Mouse (Mus musculus) CH12.LX (cell line): ENCODE measurements around the gene Ogfod2. TPM values are rescaled to one million over a fixed set of nuclear protein-coding genes. Genes with fewer than 3 reads are reported as not detected.

ENCODE experiments used
- DNase-seq: peaks from one replicate; pipeline ENCODE4 v3.0.0-alpha.2; 2013; ENCODE audit errors: extremely low read depth
- H3K27ac ChIP-seq: 2 replicates; pipeline ENCODE4 v1.5.1; 2012; ENCODE audit warnings: low read depth, mild to moderate bottlenecking, control low read depth, moderate library complexity; ENCODE audit not compliant: insufficient read depth
- H3K27me3 ChIP-seq: replicated peaks from 2 replicates; pipeline ENCODE3; 2012; ENCODE audit warnings: inconsistent platforms
- H3K36me3 ChIP-seq, 2 experiments: replicated peaks in 1 of 2; 2 replicates each; pipeline versions ENCODE3 to v1.6.1; 2012; ENCODE audit warnings: inconsistent platforms in 1 of 2, low read length in 1 of 2, mild to moderate bottlenecking in 1 of 2, mixed read lengths in 1 of 2, moderate library complexity in 1 of 2; ENCODE audit not compliant: control insufficient read depth in 1 of 2, insufficient read depth in 1 of 2
- H3K4me1 ChIP-seq, 2 experiments: 2 replicates each; pipeline ENCODE4 v1.6.1; 2012; ENCODE audit warnings: inconsistent platforms in 1 of 2, moderate library complexity in 1 of 2; ENCODE audit not compliant: insufficient read depth in 2 of 2, control insufficient read depth in 1 of 2
- H3K4me2 ChIP-seq: 2 replicates; pipeline ENCODE4 v1.6.1; 2012; ENCODE audit warnings: low read depth, mild to moderate bottlenecking, control low read depth; ENCODE audit not compliant: poor library complexity, insufficient read depth, severe bottlenecking
- H3K4me3 ChIP-seq, 3 experiments: fragments of 150-350 bp in 1 of 3; sonication (generic) in 1 of 3; replicated peaks in 1 of 3; 2 replicates each; pipeline versions ENCODE3 to v1.5.1; 2011 to 2012; ENCODE audit warnings: low read depth in 2 of 3, low read length in 2 of 3, mild to moderate bottlenecking in 2 of 3, moderate library complexity in 2 of 3, control low read depth in 1 of 3, improper control_type of control experiment in 1 of 3, inconsistent platforms in 1 of 3, mixed read lengths in 1 of 3; ENCODE audit not compliant: poor library complexity in 1 of 3
- H3K79me2 ChIP-seq: replicated peaks from 2 replicates; pipeline ENCODE4 v1.6.1; 2012; ENCODE audit warnings: mild to moderate bottlenecking, moderate library complexity; ENCODE audit not compliant: control insufficient read depth, poor library complexity, insufficient read depth, severe bottlenecking; ENCODE audit errors: extremely low read depth
- H3K9ac ChIP-seq: 2 replicates; pipeline ENCODE4 v1.6.1; 2012; ENCODE audit warnings: low read depth, mild to moderate bottlenecking, control low read depth, moderate library complexity; ENCODE audit not compliant: insufficient read depth
- H3K9me3 ChIP-seq: replicated peaks from 2 replicates; pipeline ENCODE3; 2012; ENCODE audit warnings: low read length, inconsistent platforms, mixed read lengths
- BHLHE40 ChIP-seq: IDR thresholded peaks from 2 replicates; pipeline ENCODE4 v1.6.1; 2011; ENCODE audit warnings: mild to moderate bottlenecking, low read depth, low read length, improper control_type of control experiment
- CTCF ChIP-seq, 2 experiments: IDR thresholded peaks in 1 of 2; conservative IDR thresholded peaks in 1 of 2; 2 replicates each; pipeline ENCODE4 v1.5.1; 2011 to 2012; ENCODE audit warnings: low read depth in 2 of 2, low read length in 2 of 2, improper control_type of control experiment in 1 of 2, inconsistent platforms in 1 of 2, mild to moderate bottlenecking in 1 of 2, moderate library complexity in 1 of 2
- E2F4 ChIP-seq: IDR thresholded peaks from 2 replicates; pipeline ENCODE4 v1.6.1; 2011; ENCODE audit warnings: low read depth, low read length, improper control_type of control experiment; ENCODE audit not compliant: insufficient replicate concordance
- ELF1 ChIP-seq: IDR thresholded peaks from 2 replicates; pipeline ENCODE4 v1.6.1; 2014; ENCODE audit warnings: low read depth, mild to moderate bottlenecking, inconsistent platforms, low read length, improper control_type of control experiment
- EP300 ChIP-seq: IDR thresholded peaks from 2 replicates; pipeline ENCODE4 v1.6.1; 2011; ENCODE audit warnings: low read length, improper control_type of control experiment
- ETS1 ChIP-seq: conservative IDR thresholded peaks from 2 replicates; pipeline ENCODE4 v1.6.1; 2012; ENCODE audit warnings: low read depth, mild to moderate bottlenecking, inconsistent platforms, low read length, improper control_type of control experiment, moderate library complexity
- GABPA ChIP-seq: IDR thresholded peaks from 2 replicates; pipeline ENCODE4 v1.6.1; 2012; ENCODE audit warnings: low read depth, low read length, improper control_type of control experiment, inconsistent platforms; ENCODE audit not compliant: insufficient replicate concordance
- HCFC1 ChIP-seq: IDR thresholded peaks from 2 replicates; pipeline ENCODE4 v1.6.1; 2012; ENCODE audit warnings: low read depth, mild to moderate bottlenecking, inconsistent platforms, low read length, improper control_type of control experiment
- JUN ChIP-seq: IDR thresholded peaks from 2 replicates; pipeline ENCODE4 v1.6.1; 2011; ENCODE audit warnings: low read depth, mild to moderate bottlenecking, low read length, improper control_type of control experiment, moderate library complexity; ENCODE audit not compliant: insufficient read depth
- JUND ChIP-seq: conservative IDR thresholded peaks from 2 replicates; pipeline ENCODE4 v1.6.1; 2011; ENCODE audit warnings: low read depth, low read length, improper control_type of control experiment
- KAT2A ChIP-seq: IDR thresholded peaks from 2 replicates; pipeline ENCODE4 v1.6.1; 2012; ENCODE audit warnings: low read length, improper control_type of control experiment, inconsistent platforms; ENCODE audit not compliant: insufficient replicate concordance
- MAFK ChIP-seq: IDR thresholded peaks from 2 replicates; pipeline ENCODE4 v1.6.1; 2011; ENCODE audit warnings: low read length, improper control_type of control experiment; ENCODE audit not compliant: insufficient replicate concordance
- MAZ ChIP-seq: IDR thresholded peaks from 2 replicates; pipeline ENCODE4 v1.6.1; 2012; ENCODE audit warnings: low read depth, mild to moderate bottlenecking, inconsistent platforms, low read length, improper control_type of control experiment, moderate library complexity
- MEF2A ChIP-seq: IDR thresholded peaks from 2 replicates; pipeline ENCODE4 v1.6.1; 2014; ENCODE audit warnings: low read depth, mild to moderate bottlenecking, inconsistent platforms, low read length, improper control_type of control experiment, borderline replicate concordance
- MXI1 ChIP-seq: IDR thresholded peaks from 2 replicates; pipeline ENCODE4 v1.6.1; 2011; ENCODE audit warnings: mild to moderate bottlenecking, low read depth, low read length, improper control_type of control experiment
- MYC ChIP-seq: IDR thresholded peaks from 2 replicates; pipeline ENCODE4 v1.6.1; 2011; ENCODE audit warnings: low read depth, mild to moderate bottlenecking, improper control_type of control experiment, low read length
- NELFE ChIP-seq: IDR thresholded peaks from 2 replicates; pipeline ENCODE4 v1.6.1; 2011; ENCODE audit warnings: low read depth, low read length, improper control_type of control experiment
- NRF1 ChIP-seq: IDR thresholded peaks from 2 replicates; pipeline ENCODE4 v1.6.1; 2014; ENCODE audit warnings: low read depth, mild to moderate bottlenecking, inconsistent platforms, low read length, improper control_type of control experiment, moderate library complexity
- RCOR1 ChIP-seq: conservative IDR thresholded peaks from 2 replicates; pipeline ENCODE4 v1.6.1; 2012; ENCODE audit warnings: low read depth, mild to moderate bottlenecking, inconsistent platforms, low read length, improper control_type of control experiment
- SIN3A ChIP-seq: IDR thresholded peaks from 2 replicates; pipeline ENCODE4 v1.6.1; 2012; ENCODE audit warnings: low read length, improper control_type of control experiment, inconsistent platforms
- SMC3 ChIP-seq: IDR thresholded peaks from 2 replicates; pipeline ENCODE4 v1.6.1; 2011; ENCODE audit warnings: low read depth, low read length, improper control_type of control experiment
- TBP ChIP-seq: conservative IDR thresholded peaks from 2 replicates; pipeline ENCODE4 v1.6.1; 2011; ENCODE audit warnings: low read depth, low read length, improper control_type of control experiment
- TCF12 ChIP-seq: IDR thresholded peaks from 2 replicates; pipeline ENCODE4 v1.6.1; 2014; ENCODE audit warnings: low read depth, mild to moderate bottlenecking, inconsistent platforms, low read length, improper control_type of control experiment
- ZC3H11A ChIP-seq: IDR thresholded peaks from 2 replicates; pipeline ENCODE4 v1.6.1; 2012; ENCODE audit warnings: low read depth, mild to moderate bottlenecking, inconsistent platforms, low read length, improper control_type of control experiment
- ZMIZ1 ChIP-seq: IDR thresholded peaks from 2 replicates; pipeline ENCODE4 v1.6.1; 2012; ENCODE audit warnings: low read depth, mild to moderate bottlenecking, inconsistent platforms, low read length, improper control_type of control experiment
- ZNF384 ChIP-seq: IDR thresholded peaks from 2 replicates; pipeline ENCODE4 v1.6.1; 2012; ENCODE audit warnings: low read depth, low read length, improper control_type of control experiment, inconsistent platforms
- dilution Hi-C: fragments of 300-500 bp; cut with MboI; formaldehyde crosslinking; loops from 2 replicates; pipeline ENCODE4 v1.14.3; 2020; ENCODE audit warnings: low sequenced_read_pairs; ENCODE audit not compliant: extremely low pct_unique_long_range_greater_than_20kb, extremely low pct_ligation_motif_present
- in situ Hi-C: fragments of 300-500 bp; cut with MboI; formaldehyde crosslinking; loops from 3 replicates; pipeline ENCODE4 v1.14.3; 2019; ENCODE audit warnings: low sequenced_read_pairs, low pct_ligation_motif_present, low pct_unique_long_range_greater_than_20kb, mixed read lengths
- polyA plus RNA-seq: library from polyadenylated mRNA; unstranded; fragments of >175 nt; gene quantifications from 2 replicates; pipeline ENCODE4 v1.2.1, GENCODE M21; 2012; ENCODE audit warnings: low read depth; ENCODE audit not compliant: insufficient read length
- total RNA-seq, 2 experiments: library from RNA; depleted of rRNA; stranded (reverse); fragments of 300-350 nt in 1 of 2; fragments of >200 nt in 1 of 2; gene quantifications; 2 replicates each; pipeline ENCODE4 v1.2.3; 2012 to 2014

The Ogfod2 gene
- total and polyA plus RNA-seq, 3 experiments = 19.3 to 25.5 (median 24.0) TPM

DNA sequence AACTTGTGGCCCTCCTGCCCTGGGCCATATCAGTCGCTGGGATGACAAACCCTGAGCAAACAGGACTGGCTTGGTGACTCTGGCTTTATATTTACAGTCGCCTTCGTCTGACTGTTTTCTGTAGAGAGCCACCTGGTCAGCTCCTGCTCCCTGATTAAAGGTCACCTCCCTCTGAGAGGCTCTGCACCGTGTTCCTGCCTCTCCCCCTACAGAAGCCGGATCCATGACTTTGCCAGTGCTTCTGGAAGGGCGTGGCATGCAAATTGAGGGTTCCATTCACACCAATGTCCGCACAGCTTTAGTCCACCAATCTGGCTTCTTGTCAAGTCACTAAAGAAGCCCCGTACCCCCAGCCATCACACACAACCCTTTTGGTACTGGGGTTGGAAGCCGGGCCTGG lies 35.5 kb upstream of the Ogfod2 start:
- TF ChIP-seq ZMIZ1 = no peak
- TF ChIP-seq MAFK = no peak
- TF ChIP-seq NRF1 = no peak
- no peak for TF ChIP-seq NELFE
- TF ChIP-seq MXI1 = no peak
- no peak for TF ChIP-seq KAT2A
- TF ChIP-seq EP300 = no peak
- TF ChIP-seq JUN = no peak
- TF ChIP-seq RCOR1 = no peak
- TF ChIP-seq E2F4 = no peak
- TF ChIP-seq SMC3 = no peak
- TF ChIP-seq BHLHE40 = no peak
- TF ChIP-seq MAZ = no peak
- no peak for TF ChIP-seq SIN3A
- H3K9ac ChIP-seq = no peak overlapping the region
- dilution Hi-C loops (no loop called here), in situ Hi-C loops (no loop called here)
- H3K9me3 ChIP-seq = no peaks in the 10 kb centered on the region
- no peak overlapping the region for H3K27ac ChIP-seq
- H3K4me2 ChIP-seq = no peak overlapping the region
- no peak overlapping the region for H3K4me3 ChIP-seq
- H3K36me3 ChIP-seq = peaks cover 0 to 4% of the 10 kb centered on the region in 2 experiments
- no peaks in the 10 kb centered on the region for H3K27me3 ChIP-seq
- H3K79me2 ChIP-seq = no peaks in the 10 kb centered on the region
- peaks cover 12 to 36% of the 10 kb centered on the region in 2 experiments for H3K4me1 ChIP-seq
- DNase-seq = no peak

DNA sequence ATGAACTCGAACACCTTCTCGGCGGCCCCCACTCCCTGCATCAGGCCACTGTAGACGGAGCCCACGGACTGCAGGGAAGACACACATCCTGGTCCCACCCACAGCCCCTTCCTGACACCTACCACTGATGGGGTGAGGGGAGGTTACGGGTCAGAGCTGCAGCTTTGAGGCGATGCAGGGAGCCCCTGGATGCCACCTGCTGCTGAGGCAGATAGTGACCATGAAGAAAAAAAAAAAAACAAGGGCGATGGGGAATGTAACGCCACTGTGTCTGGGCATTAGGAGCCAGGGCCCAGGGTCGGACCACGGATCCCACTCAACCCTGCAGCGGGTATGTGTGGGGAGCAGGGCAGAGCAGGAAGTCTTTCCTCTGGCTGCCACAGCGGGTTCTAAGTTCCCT lies 34.9 kb upstream of the Ogfod2 start:
- Histone ChIP-seq H3K4me1 (peaks cover 12 to 36% of the 10 kb centered on the region in 2 experiments), H3K4me2 (no peak overlapping the region), H3K9me3 (no peaks in the 10 kb centered on the region), H3K9ac (no peak overlapping the region), H3K4me3 (no peak overlapping the region), H3K27ac (no peak overlapping the region), H3K27me3 (no peaks in the 10 kb centered on the region), H3K36me3 (peaks cover 0 to 2% of the 10 kb centered on the region in 2 experiments), H3K79me2 (no peaks in the 10 kb centered on the region)
- no peak for DNase-seq
- TF ChIP-seq NELFE (no peak), MYC (no peak), ETS1 (no peak), GABPA (no peak), TCF12 (no peak), ELF1 (no peak), ZC3H11A (no peak), TBP (no peak), ZMIZ1 (no peak), JUND (no peak), RCOR1 (no peak), MEF2A (no peak), HCFC1 (no peak), ZNF384 (no peak), CTCF (conservative IDR thresholded peaks at IDR 0.05 in 1 of 2, IDR thresholded peaks at IDR 0.05 in 1 of 2; ENCODE audit: low read depth in 2 of 2, low read length in 2 of 2) (no peak), SMC3 (no peak)
- dilution Hi-C loops = no loop called here
- in situ Hi-C loops = no loop called here
